Mouse (Mus musculus): ENCODE results near the gene Timd2.
"Not testable (repeated sequence)": the region's sequence is repeated elsewhere in the genome, so short reads cannot be mapped to it uniquely, and the experiment has no call there.

The Timd2 gene

DNA sequence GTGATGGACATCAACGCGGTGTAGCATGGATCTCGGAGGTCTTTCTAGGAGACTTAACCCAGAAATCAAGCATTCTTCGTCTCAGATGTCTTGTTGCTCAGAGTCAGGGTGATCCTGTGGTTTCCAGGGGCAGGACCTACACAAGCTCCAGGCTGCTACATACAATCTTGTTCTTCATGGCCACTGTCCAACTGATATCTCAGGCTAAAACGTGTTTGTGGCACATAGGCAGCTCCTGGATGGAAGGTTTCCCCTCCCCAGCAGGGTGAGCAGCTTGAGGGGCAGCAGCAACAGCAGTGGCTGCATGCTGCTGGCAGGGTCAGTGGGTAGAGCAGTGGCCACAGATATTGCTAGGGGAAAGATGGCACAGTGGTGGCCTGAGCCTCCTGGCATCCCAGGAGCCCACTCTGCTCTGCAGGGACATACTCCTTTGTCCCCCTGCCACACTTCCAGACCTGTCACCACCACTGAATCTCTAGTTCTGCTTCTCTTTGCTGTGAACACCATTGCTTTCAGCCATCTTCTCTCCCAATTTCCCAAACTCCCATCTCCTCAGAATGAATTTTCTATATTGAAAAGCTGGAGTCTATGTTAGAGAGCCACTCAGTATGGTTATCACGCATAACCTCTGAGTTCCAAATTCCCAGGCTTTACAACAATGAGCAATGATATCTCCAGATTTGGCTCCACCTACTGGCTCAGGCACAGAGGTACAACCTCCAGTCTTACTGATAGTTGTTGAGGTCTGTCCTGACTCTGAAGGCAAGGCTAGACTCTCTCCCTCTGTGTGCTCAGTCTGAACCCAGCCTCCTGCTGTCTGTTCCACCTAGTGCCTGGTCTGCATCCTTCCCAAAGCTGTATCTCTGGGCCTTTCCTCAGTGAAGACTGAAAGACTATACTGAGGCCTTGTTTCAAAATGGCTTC is 41.0 kb downstream of the Timd2 start:
- DNase-seq (ENCODE audit: low read depth) = no peak

DNA sequence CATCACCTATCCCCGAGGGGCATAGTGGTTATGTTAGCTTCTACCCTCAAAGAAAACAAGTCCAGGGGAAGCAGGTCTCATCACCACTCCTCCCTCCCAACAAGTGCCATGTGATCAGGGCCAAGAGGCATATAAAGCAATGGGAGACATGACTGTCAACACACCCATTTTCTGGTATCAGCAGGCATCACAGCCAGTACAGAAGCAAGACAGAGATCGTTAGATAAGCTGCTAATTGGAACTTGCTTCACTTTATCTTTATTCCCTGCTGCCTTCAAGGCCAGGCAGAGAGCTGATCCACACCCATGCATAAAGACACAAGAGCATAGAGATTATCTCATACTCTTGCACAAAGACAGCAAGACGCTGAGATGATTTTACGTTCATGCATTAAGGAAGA is 43.6 kb downstream of the Timd2 start:
- peak; percentile 19 for DNase-seq (ENCODE audit: low read depth)

GRCm38 (mm10) chr11:46652476-46652875 is 54.4 kb downstream of the Timd2 start:
- DNase-seq (ENCODE audit: low read depth) = no peak

- not testable (repeated sequence) for DNase-seq (ENCODE audit: low read depth)
Observed at GRCm38 (mm10) chr11:46649655-46650054, 57.2 kb downstream of the Timd2 start.

- DNase-seq (ENCODE audit: low read depth) = no peak
Observed at GRCm38 (mm10) chr11:46644824-46645223, 62.0 kb downstream of the Timd2 start.

DNA sequence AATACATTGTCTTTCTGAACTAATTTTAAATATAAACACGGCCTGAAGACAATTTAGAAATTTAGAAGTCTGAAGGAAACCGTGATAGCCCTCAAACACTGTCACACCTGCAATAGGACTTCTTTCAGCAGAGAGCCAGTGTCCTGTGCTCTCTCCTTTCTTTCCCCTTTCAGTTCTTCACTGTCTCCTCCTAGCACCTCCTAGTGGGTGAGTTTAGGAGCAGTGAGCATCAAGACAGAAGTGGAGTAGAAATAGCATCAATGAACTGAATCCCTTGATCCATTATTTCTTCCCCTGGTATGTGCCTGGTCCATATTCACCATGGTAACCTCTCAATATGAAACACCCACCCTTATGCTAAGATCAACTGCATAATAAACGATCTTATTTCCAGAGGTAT is 70.3 kb downstream of the Timd2 start:
- no peak for DNase-seq (ENCODE audit: low read depth)

DNA sequence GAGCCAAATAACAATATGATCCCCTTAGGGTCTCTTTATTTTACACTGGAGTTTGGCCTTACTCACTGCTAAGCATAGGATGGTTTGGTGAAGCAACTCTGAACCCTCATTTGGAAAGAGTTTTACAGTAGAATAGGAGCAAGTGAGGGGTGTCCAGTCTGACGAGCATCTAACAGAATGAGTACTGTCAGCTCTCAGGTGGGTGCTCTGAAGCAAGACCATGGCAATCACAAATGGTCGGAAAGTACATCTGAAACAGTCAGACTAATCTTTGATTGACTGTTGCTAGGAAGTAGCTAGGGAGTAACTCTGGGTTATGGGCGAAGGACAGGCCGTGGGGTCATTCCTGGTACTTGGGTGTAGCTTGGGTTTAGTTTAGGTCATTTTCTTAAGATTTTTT is 71.3 kb downstream of the Timd2 start:
- DNase-seq (ENCODE audit: low read depth) = not testable (repeated sequence)

GRCm38 (mm10) chr11:46631635-46632034 is 75.2 kb downstream of the Timd2 start:
- DNase-seq (ENCODE audit: low read depth) = no peak

DNA sequence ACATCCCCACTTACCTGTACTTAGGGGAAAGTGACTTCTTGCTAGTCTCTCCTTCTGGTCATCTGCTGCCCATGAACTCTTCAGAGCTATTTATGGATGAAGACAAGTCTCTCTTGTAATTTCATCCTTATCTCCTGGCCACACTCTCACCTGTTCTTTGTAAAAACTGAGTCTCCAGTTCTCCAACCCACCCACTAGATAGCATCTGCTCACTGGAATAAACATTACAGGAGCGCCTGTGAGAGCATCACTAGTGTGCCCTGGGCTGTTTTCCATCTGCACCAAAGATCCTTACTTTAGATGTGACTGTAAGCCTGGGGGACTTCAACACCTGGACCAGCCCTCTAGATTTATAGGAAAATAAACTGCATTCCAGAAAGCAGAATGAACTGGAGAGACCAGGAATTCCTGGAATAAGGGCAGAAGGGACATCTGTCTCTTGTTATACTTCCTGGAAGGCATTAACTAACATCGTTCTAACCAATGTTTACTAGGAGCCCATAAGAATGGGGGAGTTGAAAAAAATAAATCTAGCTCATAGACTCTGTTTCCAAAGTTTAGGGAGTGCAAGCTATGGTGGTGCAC is 77.6 kb downstream of the Timd2 start, which contains the start of gene Dppa1:
Gene Dppa1 (minus strand): TSS at position 51 of the 585 bp plus-strand sequence.
- DNase-seq (ENCODE audit: low read depth) = no peak

DNA sequence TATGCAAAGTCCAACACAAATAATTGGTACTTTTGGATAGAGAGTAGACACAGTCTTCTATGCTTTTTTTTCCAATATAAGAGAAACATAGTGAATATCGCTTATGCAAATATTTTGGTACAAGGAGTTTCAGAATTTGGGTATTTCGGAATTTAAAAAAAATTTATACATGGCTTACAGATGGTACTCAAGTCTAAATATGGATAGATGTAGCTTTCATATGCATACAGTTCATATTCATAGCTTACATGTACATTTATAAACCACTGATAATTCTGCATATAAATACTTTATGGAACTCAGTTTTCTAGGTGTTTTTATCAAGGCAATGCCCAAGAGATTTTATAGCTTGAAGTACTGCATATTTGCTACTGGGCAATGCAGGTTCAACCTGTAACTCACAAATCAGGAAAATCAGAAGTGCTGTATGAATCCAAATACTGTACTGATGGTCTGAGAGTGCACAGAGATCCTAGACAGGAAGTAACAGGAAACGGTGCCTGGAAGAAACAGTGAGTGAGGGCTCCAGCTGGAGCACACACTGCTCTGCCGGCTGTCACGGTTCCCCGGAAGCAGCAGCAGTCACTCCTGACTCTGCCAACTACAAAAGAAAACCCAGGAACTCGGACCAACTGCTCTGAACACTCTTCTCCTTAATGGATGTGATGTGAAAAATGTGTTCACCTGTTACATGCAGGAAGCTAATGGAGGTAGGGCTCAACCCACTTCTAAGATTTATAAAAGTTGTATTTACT is 86.3 kb downstream of the Timd2 start:
- DNase-seq (ENCODE audit: low read depth) = no peak

DNA sequence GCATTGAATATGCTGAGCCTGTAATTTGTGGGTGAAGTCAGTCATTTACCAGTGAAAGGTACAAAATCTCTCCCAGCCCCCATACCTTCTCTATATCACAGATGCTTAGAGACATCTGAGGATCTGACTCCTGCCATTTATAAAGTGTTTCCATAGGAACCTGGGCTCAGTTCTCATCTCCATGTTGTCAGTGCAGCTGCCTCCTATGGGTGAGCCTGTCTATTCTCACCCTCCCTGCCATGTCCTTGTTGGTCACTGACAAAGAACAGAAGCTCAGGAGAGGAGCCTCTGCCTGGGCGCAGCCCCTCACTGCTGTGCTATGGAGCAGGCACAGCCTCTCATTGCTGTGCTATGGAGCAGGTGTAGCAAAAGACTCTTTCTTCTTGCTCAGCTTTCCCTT is 86.9 kb downstream of the Timd2 start:
- DNase-seq (ENCODE audit: low read depth) = no peak

Measured in c-Kit-positive CD71-positive TER-119-negative erythroid progenitor cells, embryonic 14.5 days (primary cell).